Mouse (Mus musculus): ENCODE results near the gene Calhm5.

Calhm5 gene

DNA sequence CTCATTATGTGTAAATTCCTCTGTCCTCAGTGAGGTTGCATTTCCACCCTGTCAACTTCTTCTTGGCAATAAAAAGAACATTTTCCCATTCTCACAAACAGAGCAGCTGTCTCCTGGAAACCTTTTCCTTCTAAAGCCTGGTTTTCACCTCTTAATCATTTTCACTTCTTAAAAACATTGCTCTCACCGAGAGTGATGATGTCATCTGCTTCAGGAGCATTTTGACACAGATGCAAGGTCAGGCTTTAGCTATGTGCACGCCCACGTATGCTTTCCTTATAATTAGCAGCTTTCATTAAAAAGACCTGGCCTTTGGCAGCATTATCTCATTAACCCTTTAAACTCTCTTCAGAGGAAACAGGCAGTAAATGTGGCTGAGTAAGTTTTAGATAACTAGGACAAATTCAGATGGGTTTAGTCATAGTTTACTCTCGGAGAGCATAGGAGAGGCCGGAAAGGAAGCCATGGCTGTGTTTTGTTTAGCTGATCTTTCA lies 25.3 kb downstream of the Calhm5 start:
- 29% methylated on average over 5 of the region's 5 CpGs for WGBS

DNA sequence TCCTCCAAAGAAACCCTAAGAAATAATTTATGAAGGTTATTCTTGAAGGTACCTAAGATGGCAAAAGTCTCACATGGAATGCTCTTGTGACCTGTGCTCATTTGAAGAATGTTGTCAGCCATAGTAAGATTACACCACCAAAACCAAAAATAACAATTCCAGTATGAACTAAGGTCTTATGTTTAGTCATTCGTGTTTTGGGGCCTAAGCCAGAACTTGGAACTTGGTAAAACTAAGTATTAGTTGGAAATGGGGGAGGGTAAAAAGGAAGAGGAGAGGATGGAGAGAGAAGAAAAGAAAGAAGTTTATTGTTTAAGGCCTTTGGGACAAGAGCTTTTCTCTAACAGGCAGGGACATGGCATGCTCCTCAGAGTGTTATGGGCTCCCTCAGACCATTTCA lies 26.7 kb downstream of the Calhm5 start:
- WGBS, result 83% methylated on average over 1 of the region's 1 CpGs

DNA sequence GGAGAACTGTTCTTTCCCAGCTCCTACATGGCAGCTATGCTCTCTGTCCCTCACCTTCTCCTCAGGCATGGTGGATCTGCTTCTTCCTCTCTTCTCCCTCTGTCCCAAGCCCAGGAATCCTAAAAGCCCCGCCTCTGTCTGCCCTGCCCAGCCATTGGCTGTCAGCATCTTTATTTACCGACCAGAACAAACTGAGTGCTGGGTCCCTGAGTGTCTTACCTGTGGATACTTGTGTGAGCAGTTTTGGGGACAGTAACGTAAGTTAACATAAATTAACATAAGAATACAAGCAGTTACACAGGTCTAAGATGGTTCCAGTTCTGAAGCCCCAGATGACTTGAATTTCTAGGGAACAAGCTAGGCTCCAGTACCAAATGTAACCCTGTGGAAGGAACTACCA lies 29.7 kb downstream of the Calhm5 start:
- WGBS, result 66% methylated on average over 3 of the region's 3 CpGs

DNA sequence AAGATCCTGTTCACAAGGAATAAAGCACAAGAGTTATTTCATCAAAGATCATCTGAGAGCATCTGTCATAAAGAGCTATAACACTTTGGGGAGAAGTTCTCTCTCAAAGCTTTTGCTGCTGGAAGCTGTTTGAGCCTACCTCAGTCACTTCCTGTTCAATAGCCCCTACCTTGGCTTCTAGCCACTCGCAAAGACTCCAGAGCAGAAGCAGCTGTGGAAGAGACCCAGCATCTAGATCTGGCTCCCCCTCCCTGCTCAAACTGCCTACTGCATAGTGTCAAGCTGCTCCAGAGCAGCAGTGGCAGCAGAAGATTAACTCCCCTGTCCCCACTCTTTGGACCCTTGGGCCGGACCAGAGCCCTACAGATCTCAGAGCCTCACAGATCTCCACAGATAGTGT lies 42.3 kb downstream of the Calhm5 start:
- 95% methylated on average over 2 of the region's 2 CpGs for WGBS

DNA sequence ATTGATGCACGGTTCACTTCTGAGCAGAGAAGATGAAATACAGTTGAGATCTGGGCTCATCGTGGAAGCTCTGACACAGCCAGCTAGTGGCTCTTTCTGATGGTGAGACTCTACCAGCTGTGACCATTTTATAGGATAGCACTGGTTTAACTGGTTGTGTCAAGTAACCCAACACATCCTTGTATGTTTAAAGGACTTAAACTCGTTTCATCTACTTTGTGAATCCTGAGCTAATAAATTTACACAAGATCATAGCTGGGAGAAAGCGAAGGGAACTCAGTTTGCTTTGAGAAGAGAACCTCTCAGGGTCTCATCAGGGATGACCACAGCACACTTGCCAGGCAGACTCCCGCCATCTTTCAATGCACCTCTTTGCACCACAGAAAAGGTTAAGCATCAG lies 52.1 kb downstream of the Calhm5 start, which contains the start of gene Calhm4:
Gene Calhm4, minus strand, starts transcription at position 101 of the 400 bp plus-strand sequence.
- 92% methylated on average over 5 of the region's 5 CpGs for WGBS

Measured in cerebral cortex, adult 2 months (tissue).